Mouse (Mus musculus): ENCODE data around the gene Cacna2d1.

Gene Cacna2d1

DNA sequence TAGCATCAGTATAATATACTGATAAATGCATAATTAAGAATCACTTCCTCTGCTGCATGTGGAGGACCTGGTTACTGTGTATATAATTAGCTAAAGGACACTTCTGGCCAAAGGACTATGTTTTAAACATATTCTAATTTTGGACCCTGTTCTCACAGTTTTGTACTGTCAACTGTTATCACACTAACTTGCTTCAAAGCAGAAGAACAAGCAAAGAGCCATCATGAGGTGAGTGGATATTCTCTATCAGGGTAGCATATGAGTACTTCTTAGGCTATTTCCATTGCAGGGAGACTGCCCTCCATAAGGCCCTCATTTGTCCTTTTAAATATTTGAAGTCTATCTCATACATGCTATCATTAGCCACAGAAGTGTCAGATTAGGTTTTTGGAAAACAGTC lies 480.2 kb downstream of the Cacna2d1 start:
- no peak for DNase-seq (ENCODE audit: low spot score in 2 of 2)

GRCm38 (mm10) chr5:16417996-16418395 lies 483.5 kb downstream of the Cacna2d1 start:
- no peak for DNase-seq (ENCODE audit: low spot score in 2 of 2)

DNA sequence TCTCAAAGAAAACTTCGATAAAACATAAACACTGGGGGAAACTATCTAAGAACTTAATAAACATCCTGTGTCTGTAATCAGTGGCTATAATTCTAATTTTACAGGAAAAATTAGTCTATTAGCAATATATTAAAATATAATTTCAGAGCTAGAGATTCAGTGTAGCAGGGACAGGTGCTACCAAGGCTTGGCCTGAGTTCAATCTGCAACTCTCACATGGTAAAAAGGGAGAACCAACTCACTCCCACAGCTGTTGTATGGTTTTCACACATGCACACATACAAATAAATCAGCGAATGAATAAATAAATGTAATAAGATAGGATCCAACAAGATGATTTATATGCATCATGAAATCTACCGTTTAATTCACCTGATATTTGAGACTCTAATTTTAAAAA lies 484.0 kb downstream of the Cacna2d1 start:
- no peak for DNase-seq (ENCODE audit: low spot score in 2 of 2)

All from urinary bladder, postnatal 4 days (tissue).